Mouse (Mus musculus) embryonic facial prominence, embryonic 15.5 days (tissue): Measurements from ENCODE around the gene Zfp385c. TPM values are rescaled to one million over a fixed set of nuclear protein-coding genes. Genes with fewer than 3 reads are reported as not detected.
"Not testable (repeated sequence)": the region's sequence is repeated elsewhere in the genome, so short reads cannot be mapped to it uniquely, and the experiment has no call there.

Experiments
- ATAC-seq: fragments of 200-750 bp; cut with Nextera tagmentation; 2 replicates; pipeline ENCODE4 v1.8.0; 2017; ENCODE audit warnings: low read depth, moderate TSS enrichment; ENCODE audit not compliant: insufficient number of reproducible peaks, low FRiP score, low TSS enrichment
- H3K27ac ChIP-seq: fragments of 300-500 bp; sonication (generic); replicated peaks from 2 replicates; pipeline ENCODE4 v1.5.1; 2015; ENCODE audit warnings: mild to moderate bottlenecking, inconsistent platforms
- H3K27me3 ChIP-seq: fragments of 300-500 bp; sonication (generic); 2 replicates; pipeline ENCODE4 v1.6.1; 2015; ENCODE audit warnings: inconsistent platforms
- H3K36me3 ChIP-seq: fragments of 300-500 bp; sonication (generic); 2 replicates; pipeline ENCODE4 v1.6.1; 2015; ENCODE audit warnings: mild to moderate bottlenecking, inconsistent platforms
- H3K4me1 ChIP-seq: fragments of 300-500 bp; sonication (generic); 2 replicates; pipeline ENCODE4 v1.6.1; 2015; ENCODE audit warnings: inconsistent platforms
- H3K4me2 ChIP-seq: fragments of 300-500 bp; sonication (generic); replicated peaks from 2 replicates; pipeline ENCODE4 v1.6.1; 2015; ENCODE audit warnings: mild to moderate bottlenecking, inconsistent platforms
- H3K4me3 ChIP-seq: fragments of 300-500 bp; sonication (generic); replicated peaks from 2 replicates; pipeline ENCODE4 v1.5.1; 2015; ENCODE audit warnings: mild to moderate bottlenecking, inconsistent platforms
- H3K9ac ChIP-seq: fragments of 300-500 bp; sonication (generic); 2 replicates; pipeline ENCODE4 v1.6.1; 2015; ENCODE audit warnings: inconsistent platforms
- H3K9me3 ChIP-seq: fragments of 300-500 bp; sonication (generic); replicated peaks from 2 replicates; pipeline ENCODE4 v1.6.1; 2016; ENCODE audit warnings: inconsistent platforms
- WGBS: fragments of 180-500 bp; shearing (Covaris S2); methylation state at CpG from one replicate; pipeline ENCODE4 v1.1.7; 2015; 5-methylcytosine and 5-hydroxymethylcytosine counted together
- polyA plus RNA-seq: library from polyadenylated mRNA; unstranded; fragments of >200 nt; fragmentation: Nextera tagmentation; extraction: Ambion mirVana; gene quantifications from 2 replicates; pipeline ENCODE4 v1.2.1, GENCODE M21; 2015

The Zfp385c gene
- polyA plus RNA-seq, 1 experiment from 2014 or later, result 3.1 TPM

DNA sequence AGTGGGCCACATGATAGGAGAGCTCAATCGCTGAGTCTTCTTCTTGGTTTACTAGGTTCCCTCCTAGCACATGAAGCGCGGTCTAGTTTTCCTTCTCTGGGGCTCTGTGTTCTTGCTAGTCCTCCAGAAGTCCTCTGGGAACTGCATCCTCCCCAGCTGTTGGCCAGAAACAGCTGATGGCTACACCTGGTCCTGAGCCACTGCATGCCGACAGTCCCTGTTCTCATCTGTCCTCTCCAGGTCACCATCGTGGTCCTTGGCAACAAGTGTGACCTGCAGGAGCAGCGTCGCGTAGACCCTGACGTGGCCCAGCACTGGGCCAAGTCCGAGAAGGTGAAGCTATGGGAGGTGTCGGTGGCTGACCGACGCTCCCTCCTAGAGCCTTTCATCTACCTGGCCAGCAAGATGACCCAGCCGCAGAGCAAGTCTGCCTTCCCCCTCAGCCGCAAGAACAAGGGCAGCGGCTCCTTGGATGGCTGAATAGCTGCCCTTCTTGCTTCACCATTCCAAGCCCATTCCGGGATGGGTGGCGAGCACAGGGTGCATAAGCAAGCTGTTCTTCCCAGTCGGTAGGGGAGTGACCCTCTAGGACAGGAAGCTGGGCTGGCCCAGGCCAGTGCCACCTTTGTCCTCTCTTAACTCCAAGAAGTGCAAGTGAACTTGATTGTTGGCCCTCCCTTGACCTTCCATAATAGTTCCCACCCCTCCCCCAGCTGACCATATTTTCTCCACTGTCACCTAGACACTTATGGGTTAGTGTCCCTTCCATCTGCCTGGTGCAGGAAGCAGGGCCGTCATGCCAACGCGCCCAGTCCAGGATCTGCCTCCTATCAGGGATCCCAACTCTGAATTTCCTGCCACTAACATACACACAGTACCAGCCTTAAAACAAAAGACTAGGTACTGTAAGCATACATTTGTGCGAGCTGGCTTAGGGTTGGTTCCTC lies 66.2 kb downstream of the Zfp385c start:
- Histone ChIP-seq H3K27me3 (no peaks in the 10 kb centered on the region), H3K27ac (no peak overlapping the region), H3K4me1 (peaks cover 27% of the 10 kb centered on the region), H3K4me2 (no peak overlapping the region), H3K9me3 (no peaks in the 10 kb centered on the region), H3K4me3 (no peak overlapping the region), H3K9ac (no peak overlapping the region), H3K36me3 (peaks cover 30% of the 10 kb centered on the region)
- no peak for ATAC-seq
- WGBS, result 91% methylated on average over 23 of the region's 23 CpGs

DNA sequence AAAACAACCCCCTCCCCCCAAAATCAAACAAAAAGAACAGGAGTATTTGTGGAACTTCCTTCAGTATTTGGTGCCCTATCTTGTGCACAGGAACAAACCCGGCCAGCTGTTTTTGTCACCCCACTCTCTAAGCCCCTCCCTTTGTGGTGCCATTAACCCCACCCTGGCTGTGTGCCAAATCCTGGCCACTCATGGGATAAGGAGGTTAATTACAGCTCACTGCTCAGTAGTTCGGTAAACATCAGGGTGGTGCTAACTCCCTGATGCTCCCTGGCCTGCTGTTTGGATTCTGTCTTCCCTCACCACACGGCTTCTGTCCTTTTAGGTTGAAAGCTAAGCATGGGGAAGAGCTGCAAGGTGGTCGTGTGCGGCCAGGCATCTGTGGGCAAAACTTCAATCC lies 68.4 kb downstream of the Zfp385c start:
- peaks cover 28% of the 10 kb centered on the region for H3K4me1 ChIP-seq
- H3K9ac ChIP-seq, result no peak overlapping the region
- peak overlapping the region; percentile 94 for H3K27ac ChIP-seq

DNA sequence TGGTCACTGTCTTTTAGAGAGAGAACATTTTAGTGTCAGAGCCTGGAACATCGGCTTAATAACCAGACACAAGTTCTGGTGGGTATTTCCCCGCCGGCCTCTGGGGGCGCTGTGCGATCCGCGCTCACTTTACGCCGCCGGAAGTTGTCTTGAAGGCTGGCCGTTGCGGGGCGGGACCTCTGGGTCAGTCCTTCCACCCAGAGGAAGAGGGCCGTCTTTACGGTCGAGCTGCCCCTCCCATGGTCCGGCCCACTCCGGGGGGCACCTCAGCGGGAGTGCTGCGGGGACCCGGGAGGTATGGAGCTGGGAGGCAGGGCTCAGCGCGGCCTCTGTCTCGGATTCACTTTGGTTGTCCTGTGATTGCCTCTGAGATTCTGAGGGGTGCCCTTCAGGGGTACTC lies 69.5 kb downstream of the Zfp385c start:
- Histone ChIP-seq H3K9me3 (no peaks in the 10 kb centered on the region), H3K4me2 (peak overlapping the region; percentile 60), H3K27ac (peak overlapping the region; percentile 94), H3K36me3 (peaks cover 30% of the 10 kb centered on the region), H3K9ac (peak overlapping the region; percentile 79), H3K4me3 (peak overlapping the region; percentile 83), H3K4me1 (peaks cover 30% of the 10 kb centered on the region), H3K27me3 (no peaks in the 10 kb centered on the region)
- peak; percentile 84 for ATAC-seq
- WGBS, result under 1% methylated on average over 24 of the region's 24 CpGs

More for the DNA sequence above, 68.4 kb downstream of the Zfp385c start:
- ATAC-seq, result no peak
- H3K4me3 ChIP-seq, result peak overlapping the region; percentile 83
- peaks cover 30% of the 10 kb centered on the region for H3K36me3 ChIP-seq
- 39% methylated on average over 5 of the region's 5 CpGs for WGBS
- H3K4me2 ChIP-seq, result peak overlapping the region; percentile 60
- H3K27me3 ChIP-seq, result no peaks in the 10 kb centered on the region
- no peaks in the 10 kb centered on the region for H3K9me3 ChIP-seq

DNA sequence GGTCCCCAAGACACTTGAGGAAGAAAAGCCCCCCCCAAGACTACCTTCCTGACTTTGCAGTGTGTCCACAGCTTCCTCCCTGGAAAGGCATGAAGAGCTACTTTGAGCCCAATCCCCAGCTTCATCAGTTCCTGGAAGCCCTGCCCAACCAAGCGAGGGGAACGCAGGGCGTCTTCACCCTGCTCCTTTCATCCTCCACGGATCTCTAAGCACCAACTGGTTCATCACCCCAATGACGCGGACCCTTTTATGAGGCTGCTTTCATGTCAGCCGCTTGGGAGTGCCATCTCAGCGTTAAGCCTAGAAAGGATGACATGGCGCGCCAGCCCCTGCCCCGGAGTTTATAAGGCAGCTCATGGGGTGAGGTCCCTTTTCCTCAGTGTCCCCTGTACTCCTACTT lies 72.3 kb downstream of the Zfp385c start, which contains the start of gene Dnajc7:
Gene Dnajc7, minus strand, starts transcription at position 187 of the 400 bp plus-strand sequence.
- Histone ChIP-seq H3K27me3 (no peaks in the 10 kb centered on the region), H3K4me2 (peak within 1 kb of the TSS; percentile 56), H3K9ac (peak within 1 kb of the TSS; percentile 87), H3K36me3 (peaks cover 11% of the 10 kb centered on the region), H3K27ac (peak within 1 kb of the TSS; percentile 97), H3K9me3 (no peaks in the 10 kb centered on the region), H3K4me3 (peak within 1 kb of the TSS; percentile 92), H3K4me1 (peaks cover 37% of the 10 kb centered on the region)
- 4% methylated on average over 11 of the region's 11 CpGs for WGBS
- no peak; the same call in 1 of the 2 replicates for ATAC-seq

DNA sequence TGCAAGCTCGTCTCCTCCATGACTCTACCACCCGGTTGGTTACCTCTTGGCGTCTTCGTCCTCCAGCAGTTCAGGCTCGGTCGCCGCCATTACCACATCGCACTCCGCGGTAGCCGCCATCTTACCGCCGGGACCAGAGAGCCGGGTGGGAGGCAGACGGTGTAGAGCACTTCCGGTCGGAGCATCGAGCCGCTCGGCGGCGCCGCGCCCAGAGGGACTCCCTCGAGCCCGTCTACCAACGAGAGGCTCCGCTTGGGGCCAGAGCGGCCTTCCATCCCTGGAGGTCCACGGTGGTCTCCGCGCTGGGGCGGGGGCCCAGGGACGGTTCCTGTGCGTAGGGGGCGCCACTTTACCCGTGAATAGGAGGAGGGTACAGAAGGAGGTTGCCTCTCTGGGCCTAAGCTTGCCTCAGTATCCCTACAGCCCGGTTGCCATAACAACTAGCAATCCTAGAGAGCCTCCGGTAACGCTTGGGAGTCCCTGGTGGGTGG lies 72.7 kb downstream of the Zfp385c start:
- peak overlapping the region; percentile 97 for H3K27ac ChIP-seq
- H3K27me3 ChIP-seq, result no peaks in the 10 kb centered on the region
- peak overlapping the region; percentile 56 for H3K4me2 ChIP-seq
- H3K4me1 ChIP-seq, result peaks cover 33% of the 10 kb centered on the region
- H3K4me3 ChIP-seq, result peak overlapping the region; percentile 92
- WGBS, result under 1% methylated on average over 40 of the region's 40 CpGs
- H3K36me3 ChIP-seq, result peaks cover 6% of the 10 kb centered on the region; the same call in 1 of the 2 replicates
- H3K9ac ChIP-seq, result peak overlapping the region; percentile 87
- ATAC-seq, result peak; percentile 95
- H3K9me3 ChIP-seq, result no peaks in the 10 kb centered on the region

DNA sequence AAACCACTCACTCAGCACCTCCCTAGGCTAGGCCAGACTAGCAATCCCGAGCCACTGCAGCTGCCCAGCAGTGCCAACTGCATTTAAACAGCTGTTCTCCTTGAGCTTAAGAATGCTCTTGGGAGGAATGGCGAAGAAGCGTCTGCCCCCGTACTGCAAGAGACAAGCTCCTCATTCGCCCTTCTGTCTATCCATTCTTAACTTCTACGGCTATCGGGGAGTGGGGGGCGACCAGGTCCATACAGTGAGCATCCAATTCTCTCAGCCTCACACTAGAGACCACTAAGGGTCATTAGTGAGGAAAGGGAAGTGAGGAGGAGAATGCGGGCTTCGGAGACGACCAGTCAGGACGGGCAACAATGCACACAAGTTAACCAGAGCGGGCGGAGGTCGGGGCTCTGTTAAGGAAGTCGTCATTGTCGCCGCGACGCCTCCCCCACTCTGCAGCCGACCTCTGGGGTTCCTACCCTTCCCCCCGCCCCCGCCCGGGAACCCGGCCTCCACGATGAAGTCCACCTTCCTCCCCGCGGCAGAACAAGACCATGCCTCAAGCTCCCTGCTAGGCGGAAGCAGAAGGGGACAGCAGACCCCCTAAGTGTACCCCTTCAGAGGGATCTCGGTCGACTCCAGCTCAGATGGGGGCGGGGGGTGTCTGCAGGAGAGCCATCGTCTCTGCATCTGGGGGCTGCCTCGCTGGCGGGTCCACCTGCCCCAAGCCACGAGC lies 73.3 kb downstream of the Zfp385c start, which contains the start of gene Nkiras2:
Gene Nkiras2, plus strand, starts transcription at position 484 of the 724 bp plus-strand sequence.
- peaks cover 26% of the 10 kb centered on the region for H3K4me1 ChIP-seq
- no peaks in the 10 kb centered on the region for H3K9me3 ChIP-seq
- peak within 1 kb of the TSS; percentile 97 for H3K27ac ChIP-seq
- H3K27me3 ChIP-seq, result no peaks in the 10 kb centered on the region
- peak; percentile 44 for ATAC-seq
- peak within 1 kb of the TSS; percentile 92 for H3K4me3 ChIP-seq
- H3K36me3 ChIP-seq, result 0 out of 2 replicates have a peak, but pooled peaks cover 4% of the 10 kb centered on the region
- under 1% methylated on average over 36 of the region's 36 CpGs for WGBS
- peak within 1 kb of the TSS; percentile 56 for H3K4me2 ChIP-seq
- peak within 1 kb of the TSS; percentile 87 for H3K9ac ChIP-seq

DNA sequence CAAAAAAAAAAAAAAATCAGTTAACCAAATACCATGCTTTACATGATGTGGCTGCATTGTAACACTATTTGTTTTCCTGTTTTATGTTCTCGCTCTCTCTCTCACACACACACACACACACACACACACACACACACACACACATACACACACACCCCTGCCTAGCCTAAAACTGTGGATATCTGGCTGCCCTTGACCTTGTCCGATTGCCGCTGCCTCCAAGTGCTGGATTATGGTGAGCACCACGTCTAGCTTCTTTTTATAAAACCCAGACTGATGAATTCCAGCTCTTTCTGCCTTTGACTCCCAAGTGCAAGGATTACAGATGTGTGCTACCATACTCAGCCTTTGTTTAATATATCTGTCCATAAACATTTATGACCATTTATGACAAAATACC lies 74.8 kb downstream of the Zfp385c start:
- H3K9ac ChIP-seq, result no peak overlapping the region
- H3K4me3 ChIP-seq, result 0 out of 2 replicates have a peak overlapping the region, but pooled peaks have one; percentile 92
- H3K27ac ChIP-seq, result no peak overlapping the region
- WGBS, result 80% methylated on average over 4 of the region's 4 CpGs
- H3K4me2 ChIP-seq, result no peak overlapping the region
- peaks cover 24% of the 10 kb centered on the region for H3K4me1 ChIP-seq
- H3K27me3 ChIP-seq, result no peaks in the 10 kb centered on the region
- 0 out of 2 replicates have a peak, but pooled peaks cover 4% of the 10 kb centered on the region for H3K36me3 ChIP-seq
- no peak for ATAC-seq
- no peaks in the 10 kb centered on the region for H3K9me3 ChIP-seq

DNA sequence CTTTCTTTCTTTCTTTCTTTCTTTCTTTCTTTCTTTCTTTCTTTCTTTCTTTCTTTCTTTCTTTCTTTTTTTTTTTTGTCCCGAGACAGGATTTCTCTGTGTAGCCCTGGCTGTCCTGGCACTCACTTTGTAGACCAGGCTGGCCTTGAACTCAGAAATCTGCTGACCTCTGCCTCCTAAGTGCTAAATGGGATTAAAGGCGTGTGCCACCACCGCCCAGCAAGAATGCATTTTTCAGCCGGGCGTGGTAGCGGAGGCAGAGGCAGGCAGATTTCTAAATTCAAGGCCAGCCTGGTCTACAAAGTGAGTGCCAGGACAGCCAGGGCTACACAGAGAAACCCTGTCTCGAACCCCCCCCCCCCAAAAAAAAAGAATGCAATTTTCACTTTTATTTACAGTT lies 75.4 kb downstream of the Zfp385c start:
- H3K27ac ChIP-seq, H3K9me3 ChIP-seq, H3K4me2 ChIP-seq, H3K4me3 ChIP-seq, H3K27me3 ChIP-seq, H3K36me3 ChIP-seq, ATAC-seq, H3K9ac ChIP-seq: not testable (repeated sequence)
- WGBS, result 91% methylated on average over 7 of the region's 7 CpGs
- H3K4me1 ChIP-seq, result peaks cover 24% of the 10 kb centered on the region

DNA sequence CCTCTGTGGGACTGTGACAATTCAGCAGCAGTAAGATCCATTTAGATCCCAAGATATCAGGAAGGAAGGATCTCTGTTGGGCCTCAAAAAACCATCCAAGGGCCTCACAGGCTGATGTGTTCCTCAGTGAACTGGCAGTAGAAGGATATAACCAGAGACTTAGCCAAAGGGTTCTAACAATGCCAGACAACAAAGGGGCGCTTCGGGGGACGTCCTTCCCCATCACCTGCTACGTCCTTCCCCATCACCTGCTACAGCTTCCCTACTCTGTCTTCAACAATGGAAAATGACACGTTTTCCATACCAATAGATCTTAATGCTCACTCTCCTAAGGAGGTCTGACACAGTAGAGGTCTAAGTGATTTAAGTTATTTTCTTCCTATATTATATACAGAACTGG lies 75.9 kb downstream of the Zfp385c start:
- no peak overlapping the region for H3K9ac ChIP-seq
- no peak overlapping the region for H3K4me2 ChIP-seq
- H3K27ac ChIP-seq, result no peak overlapping the region
- H3K9me3 ChIP-seq, result no peaks in the 10 kb centered on the region
- 90% methylated on average over 5 of the region's 5 CpGs for WGBS
- no peak overlapping the region for H3K4me3 ChIP-seq
- ATAC-seq, result no peak
- peaks cover 24% of the 10 kb centered on the region for H3K4me1 ChIP-seq
- 0 out of 2 replicates have a peak, but pooled peaks cover 8% of the 10 kb centered on the region for H3K36me3 ChIP-seq
- no peaks in the 10 kb centered on the region for H3K27me3 ChIP-seq

DNA sequence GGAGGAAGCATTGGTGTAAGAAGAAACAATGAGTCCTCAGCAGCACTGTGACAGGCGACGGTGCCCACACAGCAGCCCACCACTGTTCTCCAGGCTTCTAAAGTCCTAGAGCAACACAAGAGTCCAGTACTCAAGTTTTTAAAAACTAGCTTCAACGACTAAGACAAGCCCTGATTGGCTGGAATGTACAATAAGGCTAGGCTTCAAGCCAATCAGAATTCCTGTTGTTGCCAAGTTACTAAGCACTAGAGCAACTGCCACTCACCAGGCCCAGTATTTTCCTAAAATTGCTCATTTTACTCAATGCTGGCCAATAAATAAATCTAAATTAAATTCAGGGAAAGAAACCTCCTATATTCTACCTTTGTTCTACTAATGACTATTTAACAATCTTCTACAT lies 79.0 kb downstream of the Zfp385c start:
- no peaks in the 10 kb centered on the region for H3K27me3 ChIP-seq
- H3K9ac ChIP-seq, result no peak overlapping the region
- WGBS, result 89% methylated on average over 3 of the region's 3 CpGs
- no peak for ATAC-seq
- H3K36me3 ChIP-seq, result 0 out of 2 replicates have a peak, but pooled peaks cover 10% of the 10 kb centered on the region
- peaks cover 31% of the 10 kb centered on the region for H3K4me1 ChIP-seq
- 0 out of 2 replicates have a peak overlapping the region, but pooled peaks have one; percentile 28 for H3K27ac ChIP-seq
- no peak overlapping the region for H3K4me2 ChIP-seq
- H3K4me3 ChIP-seq, result no peak overlapping the region
- H3K9me3 ChIP-seq, result no peaks in the 10 kb centered on the region

DNA sequence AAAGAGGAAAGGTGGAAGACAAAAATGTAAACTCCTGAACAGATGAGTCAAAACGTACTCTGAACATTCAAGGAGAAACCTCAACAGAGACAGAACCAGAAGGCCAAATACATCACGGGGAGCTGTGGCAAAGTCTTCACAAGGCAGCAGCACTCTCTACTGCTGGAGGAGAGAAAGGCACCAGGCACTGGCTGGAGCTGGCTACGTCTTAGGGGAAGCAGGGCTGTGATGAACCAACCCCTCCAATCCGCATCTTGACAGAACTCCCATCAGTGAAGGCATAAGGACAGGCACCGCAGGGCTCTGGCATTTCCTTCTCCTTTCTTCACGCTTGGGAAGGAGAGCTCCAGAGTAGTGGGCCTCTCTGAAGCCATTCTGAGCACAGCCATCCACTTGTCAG lies 80.6 kb downstream of the Zfp385c start:
- Histone ChIP-seq H3K4me3 (no peak overlapping the region), H3K9me3 (no peaks in the 10 kb centered on the region), H3K4me1 (peaks cover 23% of the 10 kb centered on the region), H3K27me3 (no peaks in the 10 kb centered on the region), H3K9ac (no peak overlapping the region), H3K4me2 (no peak overlapping the region), H3K36me3 (0 out of 2 replicates have a peak, but pooled peaks cover 11% of the 10 kb centered on the region), H3K27ac (no peak overlapping the region)
- no peak for ATAC-seq
- 85% methylated on average over 6 of the region's 6 CpGs for WGBS
